Mouse (Mus musculus) embryonic facial prominence, embryonic 14.5 days (tissue): ENCODE data around the gene Spata31d1a. TPM values are rescaled to one million over a fixed set of nuclear protein-coding genes. Genes with fewer than 3 reads are reported as not detected.

Experiments
- ATAC-seq: fragments of 200-750 bp; cut with Nextera tagmentation; 2 replicates; pipeline ENCODE4 v1.8.0; 2017; ENCODE audit warnings: low read depth, moderate number of reproducible peaks, moderate TSS enrichment
- DNase-seq: peaks from one replicate; pipeline ENCODE4 v3.0.0-alpha.2; 2015; ENCODE audit warnings: low spot score
- H3K27ac ChIP-seq: fragments of 300-500 bp; sonication (generic); replicated peaks from 2 replicates; pipeline ENCODE4 v1.5.1; 2014; ENCODE audit warnings: low read depth, mild to moderate bottlenecking, low read length, moderate library complexity
- H3K27me3 ChIP-seq: fragments of 300-500 bp; sonication (generic); replicated peaks from 2 replicates; pipeline ENCODE4 v1.6.1; 2014; ENCODE audit warnings: low read length; ENCODE audit not compliant: control insufficient read depth, insufficient read depth
- H3K36me3 ChIP-seq: fragments of 300-500 bp; sonication (generic); 2 replicates; pipeline ENCODE4 v1.6.1; 2014; ENCODE audit warnings: low read length, mixed read lengths; ENCODE audit not compliant: control insufficient read depth, insufficient read depth
- H3K4me1 ChIP-seq: fragments of 300-500 bp; sonication (generic); 2 replicates; pipeline ENCODE4 v1.6.1; 2014; ENCODE audit warnings: antibody characterized with exemption, low read length; ENCODE audit not compliant: control insufficient read depth, insufficient read depth
- H3K4me2 ChIP-seq: fragments of 300-500 bp; sonication (generic); 2 replicates; pipeline ENCODE4 v1.6.1; 2014; ENCODE audit warnings: low read depth, mild to moderate bottlenecking, low read length, moderate library complexity, mixed read lengths
- H3K4me3 ChIP-seq: fragments of 300-500 bp; sonication (generic); 2 replicates; pipeline ENCODE4 v1.5.1; 2014; ENCODE audit warnings: low read depth, mild to moderate bottlenecking, low read length
- H3K9ac ChIP-seq: fragments of 300-500 bp; sonication (generic); 2 replicates; pipeline ENCODE4 v1.6.1; 2014; ENCODE audit warnings: low read depth, mild to moderate bottlenecking, low read length, moderate library complexity, mixed read lengths
- H3K9me3 ChIP-seq: fragments of 300-500 bp; sonication (generic); 2 replicates; pipeline ENCODE4 v1.6.1; 2016; ENCODE audit warnings: low read length; ENCODE audit not compliant: control insufficient read depth
- WGBS: fragments of 180-500 bp; shearing (Covaris S2); extraction: QIAGEN DNeasy Blood & Tissue Kit; methylation state at CpG from one replicate; pipeline ENCODE4 v1.1.7; 2014; 5-methylcytosine and 5-hydroxymethylcytosine counted together
- polyA plus RNA-seq: library from polyadenylated mRNA; unstranded; fragments of >200 nt; fragmentation: Nextera tagmentation; extraction: Ambion mirVana; gene quantifications from 2 replicates; pipeline ENCODE4 v1.2.1, GENCODE M21; 2014

Spata31d1a gene
- polyA plus RNA-seq, 1 experiment from 2014 or later = 0.22 TPM

GRCm38 (mm10) chr13:59694008-59694407, 16.1 kb downstream of the Spata31d1a start, which contains the start of gene 4921517D22Rik:
Gene 4921517D22Rik, minus strand, starts transcription at chr13:59694108.
- ATAC-seq (no peak), DNase-seq (no peak)

DNA sequence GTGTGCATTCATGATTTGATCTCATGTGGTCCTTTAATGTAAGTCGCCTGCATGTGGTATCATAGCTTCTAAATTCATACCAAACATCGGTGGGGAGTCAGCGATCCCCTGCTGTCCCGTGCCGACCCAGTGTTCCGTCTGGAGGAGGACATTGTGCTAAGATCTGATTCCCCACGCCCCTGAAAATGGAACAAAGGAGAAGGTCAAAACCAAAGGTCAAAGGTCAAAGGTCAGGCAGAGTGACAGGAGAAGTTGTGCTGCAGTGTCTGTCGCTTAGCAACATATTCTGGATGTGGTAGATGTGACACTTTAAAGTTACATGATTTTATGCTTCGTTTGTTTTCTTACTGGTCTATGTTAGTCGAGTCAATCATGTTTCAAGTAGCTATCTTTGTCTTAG, 18.7 kb downstream of the Spata31d1a start:
- no peak for ATAC-seq
- H3K9me3 ChIP-seq = no peaks in the 10 kb centered on the region
- WGBS = 56% methylated on average over 10 of the region's 10 CpGs
- H3K9ac ChIP-seq = no peak overlapping the region
- H3K27me3 ChIP-seq = no peaks in the 10 kb centered on the region
- no peaks in the 10 kb centered on the region for H3K36me3 ChIP-seq
- no peak overlapping the region for H3K4me2 ChIP-seq
- no peak for DNase-seq
- no peak overlapping the region for H3K27ac ChIP-seq
- no peak overlapping the region for H3K4me3 ChIP-seq
- H3K4me1 ChIP-seq = no peaks in the 10 kb centered on the region

More at GRCm38 (mm10) chr13:59694008-59694407, 16.1 kb downstream of the Spata31d1a start, which contains the start of gene 4921517D22Rik:
- Histone ChIP-seq H3K9ac (no peak within 1 kb of the TSS), H3K4me3 (no peak within 1 kb of the TSS), H3K9me3 (no peaks in the 10 kb centered on the region), H3K4me1 (no peaks in the 10 kb centered on the region), H3K36me3 (no peaks in the 10 kb centered on the region), H3K4me2 (no peak within 1 kb of the TSS), H3K27ac (no peak within 1 kb of the TSS), H3K27me3 (no peaks in the 10 kb centered on the region)
- 84% methylated on average over 3 of the region's 3 CpGs for WGBS

- no peak overlapping the region for H3K4me3 ChIP-seq
- no peaks in the 10 kb centered on the region for H3K9me3 ChIP-seq
- no peaks in the 10 kb centered on the region for H3K27me3 ChIP-seq
- no peak overlapping the region for H3K4me2 ChIP-seq
- H3K9ac ChIP-seq = no peak overlapping the region
- no peaks in the 10 kb centered on the region for H3K36me3 ChIP-seq
- H3K4me1 ChIP-seq = no peaks in the 10 kb centered on the region
- no peak for DNase-seq
- no peak overlapping the region for H3K27ac ChIP-seq
- WGBS = 88% methylated on average over 7 of the region's 7 CpGs
- ATAC-seq = no peak
These were observed 19.6 kb downstream of the Spata31d1a start for GRCm38 (mm10) chr13:59690576-59690975.

GRCm38 (mm10) chr13:59689843-59690242, 20.3 kb downstream of the Spata31d1a start:
- Histone ChIP-seq H3K9ac (no peak overlapping the region), H3K27ac (no peak overlapping the region), H3K4me1 (no peaks in the 10 kb centered on the region), H3K9me3 (no peaks in the 10 kb centered on the region), H3K4me2 (no peak overlapping the region), H3K36me3 (no peaks in the 10 kb centered on the region), H3K27me3 (no peaks in the 10 kb centered on the region), H3K4me3 (no peak overlapping the region)
- DNase-seq = no peak
- WGBS = 94% methylated on average over 3 of the region's 3 CpGs
- ATAC-seq = no peak

- no peak overlapping the region for H3K4me2 ChIP-seq
- ATAC-seq = no peak
- no peak overlapping the region for H3K27ac ChIP-seq
- H3K36me3 ChIP-seq = no peaks in the 10 kb centered on the region
- WGBS = 86% methylated on average over 9 of the region's 9 CpGs
- H3K27me3 ChIP-seq = no peaks in the 10 kb centered on the region
- H3K9me3 ChIP-seq = no peaks in the 10 kb centered on the region
- DNase-seq = no peak
- no peaks in the 10 kb centered on the region for H3K4me1 ChIP-seq
- H3K4me3 ChIP-seq = no peak overlapping the region
- no peak overlapping the region for H3K9ac ChIP-seq
These were observed 20.8 kb downstream of the Spata31d1a start for GRCm38 (mm10) chr13:59689313-59689712.

GRCm38 (mm10) chr13:59688338-59688770, 21.8 kb downstream of the Spata31d1a start:
- H3K27me3 ChIP-seq = no peaks in the 10 kb centered on the region
- H3K36me3 ChIP-seq = no peaks in the 10 kb centered on the region
- no peak overlapping the region for H3K4me3 ChIP-seq
- 55% methylated on average over 13 of the region's 13 CpGs for WGBS
- DNase-seq (no peak), ATAC-seq (no peak)
- no peak overlapping the region for H3K9ac ChIP-seq
- H3K9me3 ChIP-seq = no peaks in the 10 kb centered on the region
- no peak overlapping the region for H3K27ac ChIP-seq
- H3K4me2 ChIP-seq = no peak overlapping the region
- no peaks in the 10 kb centered on the region for H3K4me1 ChIP-seq

GRCm38 (mm10) chr13:59685236-59685635, 24.9 kb downstream of the Spata31d1a start:
- H3K9ac ChIP-seq = no peak overlapping the region
- DNase-seq (no peak), ATAC-seq (no peak)
- H3K9me3 ChIP-seq = no peaks in the 10 kb centered on the region
- H3K27ac ChIP-seq = no peak overlapping the region
- H3K27me3 ChIP-seq = no peaks in the 10 kb centered on the region
- no peak overlapping the region for H3K4me3 ChIP-seq
- no peaks in the 10 kb centered on the region for H3K4me1 ChIP-seq
- WGBS = 80% methylated on average over 3 of the region's 3 CpGs
- no peaks in the 10 kb centered on the region for H3K36me3 ChIP-seq
- H3K4me2 ChIP-seq = no peak overlapping the region

DNA sequence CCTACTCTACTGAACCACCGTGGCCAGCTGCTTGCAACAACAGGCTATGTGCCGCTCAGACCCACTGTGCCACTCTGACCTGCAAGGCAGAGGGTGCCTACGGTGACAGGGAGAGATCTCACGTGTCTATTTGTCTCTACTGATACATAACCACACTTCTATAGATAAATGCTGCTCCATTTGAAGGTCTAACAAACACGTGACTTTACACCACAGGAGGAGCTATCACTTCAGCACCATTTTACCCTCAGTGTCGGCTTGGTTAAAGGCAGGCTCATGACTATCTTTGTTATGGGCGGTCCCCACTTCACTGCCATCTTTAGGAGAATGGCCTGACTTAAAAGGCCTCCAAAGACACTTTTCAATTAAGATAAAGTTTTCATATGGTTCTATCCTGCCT, 27.5 kb downstream of the Spata31d1a start:
- ATAC-seq = no peak
- no peaks in the 10 kb centered on the region for H3K27me3 ChIP-seq
- DNase-seq = peak; percentile 55
- H3K4me3 ChIP-seq = no peak overlapping the region
- H3K9ac ChIP-seq = no peak overlapping the region
- H3K27ac ChIP-seq = no peak overlapping the region
- no peak overlapping the region for H3K4me2 ChIP-seq
- WGBS = 28% methylated on average over 7 of the region's 7 CpGs
- H3K9me3 ChIP-seq = no peaks in the 10 kb centered on the region
- no peaks in the 10 kb centered on the region for H3K36me3 ChIP-seq
- H3K4me1 ChIP-seq = no peaks in the 10 kb centered on the region

GRCm38 (mm10) chr13:59679908-59680307, 30.2 kb downstream of the Spata31d1a start:
- Histone ChIP-seq H3K36me3 (no peaks in the 10 kb centered on the region), H3K4me2 (no peak overlapping the region), H3K27ac (no peak overlapping the region), H3K4me3 (no peak overlapping the region), H3K4me1 (no peaks in the 10 kb centered on the region; the same call in 1 of the 2 replicates), H3K27me3 (no peaks in the 10 kb centered on the region), H3K9ac (no peak overlapping the region), H3K9me3 (no peaks in the 10 kb centered on the region)
- whole genome bisulfite sequencing = 65% methylated on average over 4 of the region's 4 CpGs
- DNase-seq (no peak), ATAC-seq (no peak)
